In the genomic region with DNA sequence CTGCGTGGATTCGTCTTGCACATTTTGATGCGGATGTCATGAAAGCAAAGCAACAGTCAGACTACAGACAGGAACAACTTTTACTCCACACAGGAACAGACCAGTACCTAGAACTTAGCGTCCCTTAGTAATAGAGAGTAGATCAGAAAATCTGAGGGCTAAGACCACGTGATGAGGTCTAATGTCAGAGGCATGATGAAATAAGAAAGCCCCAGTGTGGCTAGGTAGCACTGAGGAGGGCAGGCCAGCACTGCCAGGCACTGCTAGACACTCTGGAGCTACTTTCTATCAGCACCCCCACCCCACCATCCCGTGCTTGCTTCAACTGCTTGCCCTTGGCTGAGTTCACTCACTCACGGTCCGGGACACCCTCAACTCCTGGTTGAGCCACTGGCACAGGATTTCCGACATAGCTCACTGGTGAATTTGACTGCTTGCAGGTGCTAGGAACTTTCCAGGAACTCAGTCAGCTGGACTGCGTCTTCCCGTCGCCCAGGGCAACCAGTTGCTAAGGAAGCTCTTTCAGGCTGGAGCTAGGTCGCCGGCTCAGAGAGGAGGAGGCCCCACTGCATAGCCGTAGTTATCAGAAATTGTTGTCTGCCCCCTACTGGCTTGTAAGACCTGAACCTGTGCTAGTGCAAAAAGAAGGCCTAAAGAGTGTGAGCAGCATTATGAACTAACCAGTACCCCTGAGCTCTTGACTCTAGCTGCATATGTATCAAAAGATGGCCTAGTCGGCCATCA, we compare ENCODE assay signal across 9 mouse cellular contexts. TPM values are rescaled to one million over a fixed set of nuclear protein-coding genes. Genes with fewer than 3 reads are reported as not detected.
DNase-seq lines count a peak whose midpoint lies in the region; ATAC-seq and TF ChIP-seq lines count a peak whose summit lies in the region.
"Had no signal": no experiment of that assay in that cellular context is flagged by ENCODE, and none has a peak within 500 bp of the region (broad histone marks: within the 10 kb centered on the region; RNA-seq: fewer than 3 reads in every experiment).

Spef2 (minus strand) TSS at position 510 of the 744 bp plus-strand sequence.

- no peaks in the 10 kb centered on the region for H3K9me3 ChIP-seq in embryonic facial prominence, embryonic 14.5 days (ENCODE audit: control insufficient read depth, low read length)
- H3K9me3 ChIP-seq in heart, embryonic 12.5 days (replicated peaks): no peaks in the 10 kb centered on the region
- no peaks in the 10 kb centered on the region for H3K9me3 ChIP-seq in kidney, embryonic 15.5 days (replicated peaks)
- no peaks in the 10 kb centered on the region for H3K9me3 ChIP-seq in limb, embryonic 14.5 days (ENCODE audit: control insufficient read depth, low read length)
- no peaks in the 10 kb centered on the region for H3K9me3 ChIP-seq in midbrain, embryonic 15.5 days
- H3K9me3 ChIP-seq: G1E had no signal

- peak within 1 kb of the TSS; percentile 59 for H3K27ac ChIP-seq in bone marrow, adult 2 months (ENCODE audit: control insufficient read depth, insufficient read depth, low read depth, low read length, poor library complexity)
- H3K27ac ChIP-seq in embryonic facial prominence, embryonic 14.5 days (replicated peaks; ENCODE audit: low read depth, low read length): no peak within 1 kb of the TSS
- H3K27ac ChIP-seq in heart, embryonic 12.5 days (ENCODE audit: poor library complexity, severe bottlenecking): no peak within 1 kb of the TSS
- H3K27ac ChIP-seq in kidney, embryonic 15.5 days: no peak within 1 kb of the TSS
- H3K27ac ChIP-seq in limb, embryonic 14.5 days (replicated peaks; ENCODE audit: low read depth, low read length): no peak within 1 kb of the TSS
- no peak within 1 kb of the TSS for H3K27ac ChIP-seq in midbrain, embryonic 15.5 days

- H3K36me3 ChIP-seq in embryonic facial prominence, embryonic 14.5 days (ENCODE audit: control insufficient read depth, insufficient read depth, low read length): no peaks in the 10 kb centered on the region
- H3K36me3 ChIP-seq in heart, embryonic 12.5 days: no peaks in the 10 kb centered on the region
- no peaks in the 10 kb centered on the region for H3K36me3 ChIP-seq in kidney, embryonic 15.5 days
- no peaks in the 10 kb centered on the region for H3K36me3 ChIP-seq in limb, embryonic 14.5 days (ENCODE audit: control insufficient read depth, insufficient read depth, low read length)
- H3K36me3 ChIP-seq in midbrain, embryonic 15.5 days (replicated peaks): no peaks in the 10 kb centered on the region
- H3K36me3 ChIP-seq: G1E had no signal

- peak; percentile 43; the same call in 1 of the 2 replicates for TF ChIP-seq CTCF in bone marrow, adult 2 months (IDR thresholded peaks at IDR 0.05; ENCODE audit: control insufficient read depth, insufficient read depth, low read length)

- no peaks in the 10 kb centered on the region; the same call in 1 of the 2 replicates for H3K4me1 ChIP-seq in bone marrow, adult 2 months (ENCODE audit: control insufficient read depth, insufficient read depth, low read length)
- no peaks in the 10 kb centered on the region for H3K4me1 ChIP-seq in embryonic facial prominence, embryonic 14.5 days (ENCODE audit: control insufficient read depth, insufficient read depth, low read length)
- no peaks in the 10 kb centered on the region for H3K4me1 ChIP-seq in heart, embryonic 12.5 days (replicated peaks)
- no peaks in the 10 kb centered on the region for H3K4me1 ChIP-seq in kidney, embryonic 15.5 days
- H3K4me1 ChIP-seq in limb, embryonic 14.5 days (ENCODE audit: control insufficient read depth, insufficient read depth, low read length): no peaks in the 10 kb centered on the region
- H3K4me1 ChIP-seq in midbrain, embryonic 15.5 days: no peaks in the 10 kb centered on the region

- H3K9ac ChIP-seq in embryonic facial prominence, embryonic 14.5 days (ENCODE audit: low read depth, low read length): no peak within 1 kb of the TSS
- no peak within 1 kb of the TSS for H3K9ac ChIP-seq in heart, embryonic 12.5 days
- H3K9ac ChIP-seq in kidney, embryonic 15.5 days: no peak within 1 kb of the TSS
- H3K9ac ChIP-seq in limb, embryonic 14.5 days (ENCODE audit: low read depth, low read length, severe bottlenecking): no peak within 1 kb of the TSS
- H3K9ac ChIP-seq in midbrain, embryonic 15.5 days: no peak within 1 kb of the TSS

- DNase-seq in 416B (ENCODE audit: low read depth): peak; percentile 43
- DNase-seq in embryonic facial prominence, embryonic 14.5 days (ENCODE audit: low spot score): peak; percentile 87
- DNase-seq in limb, embryonic 14.5 days (ENCODE audit: low spot score): peak; percentile 67
- DNase-seq in spleen, postnatal 10 days (ENCODE audit: low spot score in 2 of 2): peak; percentile 37 to 71

- no peak for TF ChIP-seq POLR2A in bone marrow, adult 2 months (IDR thresholded peaks at IDR 0.05; ENCODE audit: borderline replicate concordance, control insufficient read depth, low read depth, low read length)
- TF ChIP-seq POLR2A in limb, embryonic 14.5 days (IDR thresholded peaks at IDR 0.05; ENCODE audit: borderline replicate concordance, extremely low read depth, insufficient read depth, insufficient read length): no peak

- no peaks in the 10 kb centered on the region for H3K27me3 ChIP-seq in embryonic facial prominence, embryonic 14.5 days (replicated peaks; ENCODE audit: control insufficient read depth, insufficient read depth, low read length)
- no peaks in the 10 kb centered on the region for H3K27me3 ChIP-seq in heart, embryonic 12.5 days (replicated peaks)
- H3K27me3 ChIP-seq in kidney, embryonic 15.5 days: no peaks in the 10 kb centered on the region
- H3K27me3 ChIP-seq in limb, embryonic 14.5 days (ENCODE audit: control insufficient read depth, insufficient read depth, low read length): no peaks in the 10 kb centered on the region
- H3K27me3 ChIP-seq in midbrain, embryonic 15.5 days (replicated peaks): no peaks in the 10 kb centered on the region

- H3K4me3 ChIP-seq in bone marrow, adult 2 months (replicated peaks; ENCODE audit: control insufficient read depth, low read depth, low read length): peak within 1 kb of the TSS; percentile 51
- peak within 1 kb of the TSS; percentile 30 for H3K4me3 ChIP-seq in embryonic facial prominence, embryonic 14.5 days (ENCODE audit: low read depth, low read length)
- H3K4me3 ChIP-seq in heart, embryonic 12.5 days: peak within 1 kb of the TSS; percentile 29
- H3K4me3 ChIP-seq in kidney, embryonic 15.5 days (replicated peaks): peak within 1 kb of the TSS; percentile 29
- peak within 1 kb of the TSS; percentile 17; the same call in 1 of the 2 replicates for H3K4me3 ChIP-seq in limb, embryonic 14.5 days (replicated peaks; ENCODE audit: low read length)
- H3K4me3 ChIP-seq in midbrain, embryonic 15.5 days: peak within 1 kb of the TSS; percentile 27

- ATAC-seq in embryonic facial prominence, embryonic 14.5 days (ENCODE audit: low read depth): peak; percentile 97
- peak; percentile 83 for ATAC-seq in heart, embryonic 12.5 days (ENCODE audit: insufficient number of reproducible peaks, low FRiP score)
- peak; percentile 99 for ATAC-seq in kidney, embryonic 15.5 days (replicated peaks; ENCODE audit: low FRiP score)
- ATAC-seq in limb, embryonic 14.5 days (ENCODE audit: low FRiP score, low read depth): peak; percentile 87
- peak; percentile 98 for ATAC-seq in midbrain, embryonic 15.5 days (replicated peaks)

- WGBS in bone marrow, adult 2 months: 3% methylated on average over 16 of the region's 16 CpGs
- 24% methylated on average over 16 of the region's 16 CpGs for WGBS in embryonic facial prominence, embryonic 14.5 days
- WGBS in heart, embryonic 12.5 days: 23% methylated on average over 16 of the region's 16 CpGs
- WGBS in kidney, embryonic 15.5 days: 28% methylated on average over 16 of the region's 16 CpGs
- 26% methylated on average over 16 of the region's 16 CpGs for WGBS in limb, embryonic 14.5 days
- 33% methylated on average over 16 of the region's 16 CpGs for WGBS in midbrain, embryonic 15.5 days

- peak within 1 kb of the TSS; percentile 51 for H3K4me2 ChIP-seq in embryonic facial prominence, embryonic 14.5 days (ENCODE audit: low read depth, low read length)
- H3K4me2 ChIP-seq in heart, embryonic 12.5 days: peak within 1 kb of the TSS; percentile 54
- H3K4me2 ChIP-seq in kidney, embryonic 15.5 days: peak within 1 kb of the TSS; percentile 55
- peak within 1 kb of the TSS; percentile 39 for H3K4me2 ChIP-seq in limb, embryonic 14.5 days (replicated peaks; ENCODE audit: low read depth, low read length, severe bottlenecking)
- peak within 1 kb of the TSS; percentile 37 for H3K4me2 ChIP-seq in midbrain, embryonic 15.5 days

RNA-seq across cellular contexts. Expression of gene Spef2, which starts in this region (rescaled TPM):
- 0.90 and 2.5 TPM in 2 replicates for polyA plus RNA-seq in bone marrow, adult 2 months (2011; ENCODE audit: insufficient read depth, insufficient read length, low replicate concordance, missing spikeins)
- 1.3 and 2.0 TPM in 2 replicates for polyA plus RNA-seq in embryonic facial prominence, embryonic 14.5 days (2014; fragmentation: Nextera tagmentation; extraction: Ambion mirVana)
- polyA plus RNA-seq in heart, embryonic 12.5 days (2016; fragmentation: Nextera tagmentation; extraction: Ambion mirVana): 0.09 and 0.35 TPM in 2 replicates
- 0.27 and 0.36 TPM in 2 replicates for polyA plus RNA-seq in kidney, embryonic 15.5 days (2015; fragmentation: Nextera tagmentation; extraction: Ambion mirVana)
- 0.05 and 0.14 TPM in 2 replicates for polyA plus RNA-seq in limb, embryonic 14.5 days (2012; rRNA removed)
- 0.06 TPM in 1 of 2 replicates, not detected in the other for polyA plus RNA-seq in limb, embryonic 14.5 days (2014; fragmentation: Nextera tagmentation; extraction: Ambion mirVana)
- polyA plus RNA-seq in midbrain, embryonic 15.5 days (2015; fragmentation: Nextera tagmentation; extraction: Ambion mirVana): 1.6 and 1.9 TPM in 2 replicates
- polyA plus RNA-seq: G1E had no signal

Comparison
In these comparisons a context has a peak if more than half of its experiments do, and no peak if none do; other contexts are left out.
1. Peak in ATAC-seq, H3K4me3 ChIP-seq and H3K4me2 ChIP-seq in heart, embryonic 12.5 days; RNA of the gene not detected or under 1 TPM.
2. Peak in ATAC-seq, H3K4me3 ChIP-seq and H3K4me2 ChIP-seq in kidney, embryonic 15.5 days; RNA of the gene not detected or under 1 TPM.
3. Peak in DNase-seq, ATAC-seq, H3K4me3 ChIP-seq and H3K4me2 ChIP-seq in limb, embryonic 14.5 days; RNA of the gene not detected or under 1 TPM.